Mouse (Mus musculus) regulatory T cell (primary cell): ENCODE results near the gene Taz.

Experiments used
- in situ Hi-C: fragments of 300-600 bp; cut with MboI, MseI; formaldehyde crosslinking; loops from one replicate; pipeline ENCODE4 v1.15.1; 2025; ENCODE audit warnings: high pct_unique_total_duplicates

The Taz gene

DNA sequence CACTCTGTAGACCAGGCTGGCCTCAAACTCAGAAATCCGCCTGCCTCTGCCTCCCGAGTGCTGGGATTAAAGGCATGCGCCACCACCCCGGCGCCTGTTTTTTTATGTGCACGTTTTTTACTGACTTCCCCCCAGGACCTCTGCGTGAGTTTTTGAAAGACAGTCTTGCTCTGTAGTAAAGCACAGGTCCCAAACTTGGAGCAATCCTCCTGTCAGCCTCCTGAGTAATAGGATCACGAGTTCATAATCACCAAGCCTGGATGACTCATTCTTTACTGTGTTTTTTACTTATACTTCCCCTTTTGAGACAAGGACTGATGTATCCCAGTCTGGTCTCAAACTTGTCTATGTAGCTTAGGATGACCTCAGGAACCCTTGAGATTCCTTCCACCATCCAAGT is 3.8 kb upstream of the Taz start:
- in situ Hi-C loops: no loop called here

- in situ Hi-C loops: no loop called here
These were observed 526 bp upstream of the Taz start for GRCm38 (mm10) chrX:74281041-74281731.

GRCm38 (mm10) chrX:74282395-74283091 is 831 bp downstream of the Taz start:
- in situ Hi-C loops: no loop called here

DNA sequence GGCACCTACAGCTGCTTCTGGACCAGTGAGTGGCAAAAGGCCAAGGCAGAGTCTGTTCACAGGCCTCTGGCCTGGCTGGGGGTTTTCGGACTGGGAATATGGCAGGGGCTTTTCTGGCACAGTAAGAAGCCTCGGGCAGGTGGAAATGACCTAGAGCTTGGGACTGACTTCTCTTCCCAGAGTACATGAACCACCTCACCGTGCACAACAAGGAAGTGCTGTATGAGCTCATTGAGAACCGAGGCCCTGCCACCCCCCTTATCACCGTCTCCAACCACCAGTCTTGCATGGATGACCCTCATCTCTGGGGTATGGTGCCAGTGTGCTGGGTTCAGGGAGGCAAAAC is 1.4 kb downstream of the Taz start:
- in situ Hi-C loops: no loop called here

DNA sequence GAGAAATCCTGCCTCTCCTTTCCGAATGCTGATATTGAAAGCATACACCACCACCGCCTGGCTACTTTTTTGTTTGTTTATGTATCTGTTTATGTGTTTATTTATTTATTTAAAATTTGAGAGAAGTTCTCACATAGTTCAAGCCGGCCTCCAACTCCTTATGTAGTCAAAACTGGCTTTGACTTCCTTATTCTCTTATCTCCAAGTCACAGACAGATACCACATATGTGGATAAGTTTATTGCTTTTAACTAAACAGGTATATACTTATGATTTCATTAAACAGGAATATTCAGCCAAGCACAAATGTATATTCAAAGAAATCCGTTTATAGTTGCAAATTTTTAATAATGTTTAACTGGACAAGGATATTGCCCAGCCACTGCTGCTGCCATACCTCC is 11.7 kb downstream of the Taz start:
- in situ Hi-C loops: no loop called here

- in situ Hi-C loops: no loop called here
These were observed 15.1 kb downstream of the Taz start, which contains the start of gene Atp6ap1 for GRCm38 (mm10) chrX:74296538-74297448. Gene Atp6ap1 (plus strand): TSS chrX:74297097.

DNA sequence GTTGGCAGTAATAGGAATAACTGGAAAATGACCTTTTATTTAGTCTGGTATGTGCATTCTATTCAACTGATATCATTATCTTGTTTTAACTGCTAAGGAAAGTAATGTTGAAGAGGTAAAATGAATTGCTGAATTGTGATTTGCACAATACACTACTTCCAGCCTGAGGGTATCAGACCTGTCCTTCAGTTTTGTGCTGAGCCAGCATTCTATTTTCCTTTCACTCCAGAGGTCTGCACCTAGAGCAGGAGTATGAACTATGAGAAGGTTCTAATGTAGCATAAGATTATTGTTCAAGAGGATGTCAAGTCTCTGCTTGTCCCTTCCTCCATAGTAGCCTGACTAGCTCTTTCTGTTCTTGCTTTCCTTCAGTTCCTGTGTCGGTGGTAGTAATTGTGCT is 16.6 kb downstream of the Taz start:
- in situ Hi-C loops: no loop called here

DNA sequence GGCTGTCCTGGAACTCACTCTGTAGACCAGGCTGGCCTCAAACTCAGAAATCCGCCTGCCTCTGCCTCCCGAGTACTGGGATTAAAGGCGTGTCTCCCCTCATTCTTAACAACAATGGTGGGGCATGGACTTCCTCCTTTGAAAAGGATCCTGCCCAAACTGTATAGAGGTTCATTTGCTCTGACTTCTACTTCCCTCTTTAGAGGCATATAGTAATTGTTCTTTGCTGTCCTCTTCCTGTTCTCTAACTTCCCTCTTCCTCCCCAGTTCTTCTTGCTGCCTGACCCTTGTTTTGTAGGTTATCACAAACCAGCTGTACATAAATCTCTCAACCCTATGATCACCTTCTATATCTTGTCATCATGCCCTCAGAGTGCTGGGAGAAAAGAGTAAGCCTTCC is 18.0 kb downstream of the Taz start:
- in situ Hi-C loops: no loop called here

DNA sequence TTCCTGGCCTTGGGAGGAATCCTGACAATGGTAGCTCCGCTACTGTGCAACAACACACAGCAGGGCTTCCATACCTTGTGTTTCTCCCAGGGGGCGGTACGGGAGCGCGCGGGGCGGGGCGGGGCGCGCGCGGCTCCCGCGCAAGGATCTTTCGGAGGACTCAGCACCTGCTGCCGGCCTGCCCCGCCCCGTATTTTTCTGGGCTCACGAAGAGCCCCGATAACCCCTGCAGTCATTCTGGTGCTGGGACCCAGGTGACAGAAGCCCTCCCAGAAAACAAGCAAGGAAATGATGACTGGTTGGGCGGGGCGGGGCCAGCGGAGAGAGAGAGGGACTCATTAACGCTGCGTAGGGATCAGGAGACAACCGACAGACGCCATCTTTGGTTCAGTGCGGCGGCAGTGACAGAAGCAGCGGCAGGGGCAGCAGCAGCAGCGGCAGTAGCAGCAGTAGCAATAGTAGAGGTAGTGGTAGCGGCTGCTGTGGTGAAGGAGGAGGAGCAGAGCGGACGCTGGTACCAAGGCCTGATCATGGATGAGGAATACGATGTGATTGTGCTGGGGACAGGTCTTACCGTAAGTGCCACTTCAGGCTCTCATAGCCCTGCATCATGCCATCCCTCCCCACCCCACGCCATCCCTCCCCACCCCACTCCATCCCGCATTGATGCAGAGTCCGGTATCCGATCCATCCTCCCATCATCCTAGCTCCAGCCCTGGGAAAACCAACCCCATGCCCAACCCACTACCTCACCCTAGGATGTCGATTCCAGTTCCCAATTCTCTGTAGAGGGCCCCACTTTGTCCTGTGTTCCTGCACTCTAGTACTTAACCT is 23.4 kb downstream of the Taz start, which contains the start of gene Gdi1:
Gdi1 (plus strand) TSS at position 132 of the 834 bp plus-strand sequence.
- in situ Hi-C loops: no loop called here

DNA sequence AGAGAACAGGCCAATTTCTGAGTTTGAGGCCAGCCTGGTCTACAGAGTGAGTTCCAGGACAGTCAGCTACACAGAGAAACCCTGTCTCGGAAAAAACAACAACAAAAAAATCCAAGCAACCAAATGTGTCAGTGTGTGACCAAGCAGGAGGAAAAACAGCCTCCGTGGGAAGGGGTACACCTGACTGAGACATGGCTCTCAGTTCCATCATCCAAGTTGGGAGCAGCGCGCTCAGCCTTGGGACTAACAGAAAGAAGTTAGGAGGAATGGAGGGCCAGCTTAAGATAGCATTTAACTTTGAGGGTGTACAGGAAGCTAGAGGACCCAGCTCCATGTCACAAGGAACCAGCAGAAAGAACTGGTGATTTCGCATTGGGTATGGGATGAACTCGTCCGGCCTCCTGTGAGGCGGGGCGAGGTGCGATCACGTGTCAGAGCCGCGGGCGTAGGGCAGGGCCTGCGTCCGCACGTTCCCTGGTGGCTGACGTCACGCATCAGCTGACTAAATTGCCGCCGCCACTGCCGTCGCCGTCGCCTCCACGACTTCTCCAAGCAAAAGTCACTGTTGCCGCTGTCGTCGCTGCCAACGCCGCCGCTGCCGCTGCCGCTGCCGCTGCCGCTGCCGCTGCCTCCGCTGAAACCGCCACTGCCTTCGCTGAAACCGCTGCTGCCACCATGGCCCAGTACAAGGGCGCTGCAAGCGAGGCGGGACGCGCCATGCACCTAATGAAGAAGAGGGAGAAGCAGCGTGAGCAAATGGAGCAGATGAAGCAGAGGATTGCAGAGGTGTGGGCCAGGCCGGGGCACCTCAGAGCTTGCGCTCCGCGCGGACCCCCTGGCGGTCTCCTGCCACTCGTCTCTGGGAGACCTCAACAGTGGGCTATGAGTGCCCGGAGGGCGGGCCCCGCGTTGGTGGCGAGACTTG is 31.1 kb downstream of the Taz start, which contains the start of gene Fam50a:
Fam50a (plus strand) TSS at position 494 of the 925 bp plus-strand sequence.
- in situ Hi-C loops: no loop called here

GRCm38 (mm10) chrX:74328725-74329161 is 47.0 kb downstream of the Taz start, which contains the start of gene Plxna3:
Gene Plxna3 (plus strand): TSS chrX:74329066.
- in situ Hi-C loops: no loop called here

GRCm38 (mm10) chrX:74329215-74329671 is 47.5 kb downstream of the Taz start:
- in situ Hi-C loops: no loop called here

DNA sequence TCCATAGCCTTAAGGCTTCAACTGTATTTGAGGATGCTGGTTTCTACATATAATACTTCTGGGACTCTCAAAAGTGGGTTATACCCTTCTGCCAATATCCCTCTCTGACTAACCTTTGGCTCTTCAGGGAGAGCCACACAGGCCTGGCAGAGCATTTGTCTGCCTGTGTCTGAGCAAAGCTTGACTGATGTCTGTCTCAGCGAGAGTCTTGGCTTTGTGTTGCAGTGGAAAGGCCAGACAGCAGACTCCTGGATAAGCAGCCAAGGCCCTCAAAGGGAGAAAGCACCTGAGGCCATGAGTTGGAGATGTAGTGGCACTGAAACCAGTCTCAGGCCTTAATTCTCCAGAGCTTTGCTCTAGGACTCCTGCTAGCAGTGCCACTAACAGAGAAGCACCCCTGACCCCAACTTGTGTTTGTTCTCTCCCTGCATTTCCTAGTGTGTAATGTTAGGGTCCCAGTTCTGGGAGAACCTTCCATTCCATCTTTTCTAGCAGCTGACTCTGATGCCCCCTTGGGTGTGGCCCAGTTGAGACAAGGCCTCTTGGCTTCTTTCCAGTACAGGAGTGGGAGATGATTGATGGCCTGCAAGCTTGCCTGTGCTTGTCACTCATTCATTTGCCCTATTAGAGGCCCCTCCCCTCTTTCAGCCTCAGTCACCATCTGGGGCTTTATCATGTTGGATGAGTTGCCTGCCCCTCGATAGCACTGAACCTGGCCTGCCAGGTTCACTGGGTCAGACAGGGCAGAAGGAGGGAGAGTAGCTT is 48.6 kb downstream of the Taz start:
- in situ Hi-C loops: no loop called here
